Mouse (Mus musculus) fat pad, adult 2 months (tissue): Measurements from ENCODE around the gene Dusp3.

Experiments
- DNase-seq: peaks from one replicate; pipeline ENCODE4 v3.0.0-alpha.2; 2011; ENCODE audit warnings: low read depth, low spot score; ENCODE audit errors: extremely low read depth

Gene Dusp3

GRCm38 (mm10) chr11:101986913-101987312 lies at the start of gene Dusp3:
Gene Dusp3 (minus strand): TSS chr11:101987013.
- no peak for DNase-seq

DNA sequence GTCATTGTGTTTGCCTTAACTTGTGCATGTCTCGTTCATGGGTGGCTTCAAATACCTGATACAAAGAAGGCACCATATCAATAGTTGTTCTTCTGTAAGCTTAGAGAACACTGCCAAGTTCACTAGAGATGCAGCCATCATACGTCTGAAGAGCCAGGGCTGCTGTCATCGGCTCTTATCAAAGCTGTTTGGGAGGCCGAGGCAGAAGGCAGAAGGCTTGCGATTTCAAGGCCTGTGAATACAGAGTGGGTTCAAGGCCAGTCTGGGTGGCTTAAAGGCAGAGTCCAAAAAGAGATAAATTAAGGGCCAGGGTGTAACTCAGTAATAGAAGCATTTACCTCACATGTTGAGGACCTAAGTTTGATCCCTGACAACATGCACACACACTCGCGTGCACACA lies 49.5 kb upstream of the Dusp3 start:
- no peak for DNase-seq

DNA sequence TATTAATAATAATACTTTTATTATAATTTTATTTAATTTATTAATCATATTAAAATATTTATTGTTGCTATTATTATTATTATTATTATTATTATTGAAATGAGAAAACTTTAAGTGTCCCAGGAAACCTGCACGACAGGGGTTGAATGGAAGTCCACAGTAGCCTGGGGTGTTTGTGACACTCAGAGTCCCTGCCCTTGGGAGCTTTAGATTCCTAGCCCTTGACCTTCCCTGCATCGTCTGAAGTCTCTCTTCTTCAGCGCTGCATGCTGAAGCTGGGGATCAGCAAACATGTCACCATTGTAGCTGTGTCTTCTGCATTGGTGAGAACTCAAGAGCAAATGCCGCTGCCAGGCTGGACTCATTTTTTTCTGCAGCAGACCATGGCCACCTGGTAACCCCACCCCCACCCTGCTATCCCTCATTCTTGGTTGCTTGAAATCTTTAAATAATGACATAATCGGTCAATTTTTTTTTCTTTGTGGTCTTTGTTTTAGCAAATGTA lies 48.7 kb upstream of the Dusp3 start:
- DNase-seq: no peak

- no peak for DNase-seq
These were observed 48.1 kb upstream of the Dusp3 start for GRCm38 (mm10) chr11:102034887-102035286.

- no peak for DNase-seq
These were observed 46.3 kb upstream of the Dusp3 start for GRCm38 (mm10) chr11:102033055-102033591.

GRCm38 (mm10) chr11:102031149-102031548 lies 44.3 kb upstream of the Dusp3 start:
- DNase-seq: no peak

- no peak for DNase-seq
These were observed 43.2 kb upstream of the Dusp3 start for GRCm38 (mm10) chr11:102029966-102030365.

GRCm38 (mm10) chr11:102029304-102029703 lies 42.5 kb upstream of the Dusp3 start:
- DNase-seq: no peak

- DNase-seq: no peak
These were observed 41.4 kb upstream of the Dusp3 start, which contains the start of gene Mpp3 for GRCm38 (mm10) chr11:102028087-102028816. Gene Mpp3 (minus strand): TSS chr11:102028461.

- DNase-seq: no peak
These were observed 40.7 kb upstream of the Dusp3 start for GRCm38 (mm10) chr11:102027361-102028017.

DNA sequence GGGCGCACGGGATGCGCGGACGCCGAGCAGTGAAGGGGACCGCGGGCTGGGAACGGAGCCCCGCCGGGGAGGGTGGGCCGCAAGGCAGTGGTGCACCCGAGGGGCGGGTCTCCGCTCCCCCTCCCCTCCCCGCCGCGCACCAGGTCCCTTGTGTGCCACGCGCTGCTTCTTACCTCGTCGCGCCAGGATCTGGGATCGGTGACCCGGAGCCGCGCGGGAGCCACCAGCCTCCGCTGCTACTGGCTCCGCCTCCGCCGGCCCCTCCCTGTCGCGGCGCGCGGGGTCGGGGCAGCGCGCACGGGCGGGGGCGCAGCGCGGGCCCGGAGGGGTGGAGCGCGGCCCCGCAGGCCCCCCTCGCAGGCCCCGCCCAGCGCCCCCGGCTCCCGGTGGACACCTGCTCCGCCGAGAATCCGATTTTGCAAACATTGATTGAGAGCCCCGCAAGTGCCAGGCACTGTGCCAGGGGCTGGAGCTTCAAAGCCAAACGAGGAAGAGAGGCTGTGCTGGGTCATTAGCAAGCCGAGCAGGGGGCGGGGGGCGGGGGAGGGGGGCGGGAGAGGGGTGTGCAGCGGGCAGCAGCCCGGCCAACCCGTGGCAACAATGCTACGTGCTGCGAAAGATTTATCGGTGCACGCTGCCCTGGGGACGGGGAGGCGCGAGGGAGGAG lies 40.0 kb upstream of the Dusp3 start:
- DNase-seq: no peak

DNA sequence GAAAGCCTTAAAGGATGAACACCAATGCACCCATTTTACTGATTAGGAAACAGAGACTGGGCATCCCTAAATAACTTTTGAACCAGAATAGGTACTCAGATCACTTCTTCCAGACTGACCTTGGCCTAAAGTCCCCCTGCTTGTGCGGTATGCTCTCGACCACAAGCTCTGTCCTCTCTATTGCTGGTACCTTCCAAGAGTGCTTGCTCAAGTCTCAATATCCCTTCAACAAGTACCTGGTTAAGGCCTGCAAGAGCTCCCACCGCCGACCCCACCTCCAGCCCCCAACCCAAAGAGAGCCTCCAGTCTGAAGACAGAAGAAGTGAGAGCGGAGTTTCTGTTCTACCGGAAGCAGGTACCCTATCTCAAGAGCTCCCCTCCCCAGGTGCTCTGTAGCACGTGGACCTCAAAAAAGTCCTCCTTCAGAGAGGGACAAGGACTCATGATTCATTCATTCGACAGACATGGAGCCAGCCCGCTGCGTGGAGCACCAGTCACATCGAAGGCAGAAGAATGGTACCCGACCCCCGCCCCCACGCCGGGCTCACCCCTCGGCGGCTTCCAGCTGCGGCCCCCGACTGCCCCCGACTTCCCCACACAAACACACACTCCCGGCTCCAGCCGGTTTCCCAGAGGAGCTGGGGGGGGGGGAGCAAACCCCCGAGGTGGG lies 39.3 kb upstream of the Dusp3 start:
- no peak for DNase-seq

GRCm38 (mm10) chr11:102025354-102025753 lies 38.5 kb upstream of the Dusp3 start:
- DNase-seq: no peak

DNA sequence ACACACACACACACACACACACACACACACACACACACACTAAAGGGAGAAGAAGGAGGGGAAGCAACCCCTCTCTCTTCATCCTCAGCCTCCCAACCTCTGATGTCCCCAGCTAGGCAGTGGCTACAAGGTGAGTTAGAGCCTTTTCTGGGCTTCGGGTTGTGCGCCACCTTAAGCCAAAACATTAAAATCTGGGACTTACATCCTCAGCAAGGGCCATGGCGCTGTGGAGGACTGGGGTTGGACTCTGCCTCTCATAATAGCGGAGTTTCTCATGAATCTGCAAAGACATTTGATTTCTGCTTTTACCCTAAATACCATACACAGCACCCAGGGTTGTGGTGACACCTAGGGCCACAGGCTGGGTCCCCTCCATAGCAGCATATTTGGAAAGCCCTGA lies 38.1 kb upstream of the Dusp3 start:
- no peak for DNase-seq

DNA sequence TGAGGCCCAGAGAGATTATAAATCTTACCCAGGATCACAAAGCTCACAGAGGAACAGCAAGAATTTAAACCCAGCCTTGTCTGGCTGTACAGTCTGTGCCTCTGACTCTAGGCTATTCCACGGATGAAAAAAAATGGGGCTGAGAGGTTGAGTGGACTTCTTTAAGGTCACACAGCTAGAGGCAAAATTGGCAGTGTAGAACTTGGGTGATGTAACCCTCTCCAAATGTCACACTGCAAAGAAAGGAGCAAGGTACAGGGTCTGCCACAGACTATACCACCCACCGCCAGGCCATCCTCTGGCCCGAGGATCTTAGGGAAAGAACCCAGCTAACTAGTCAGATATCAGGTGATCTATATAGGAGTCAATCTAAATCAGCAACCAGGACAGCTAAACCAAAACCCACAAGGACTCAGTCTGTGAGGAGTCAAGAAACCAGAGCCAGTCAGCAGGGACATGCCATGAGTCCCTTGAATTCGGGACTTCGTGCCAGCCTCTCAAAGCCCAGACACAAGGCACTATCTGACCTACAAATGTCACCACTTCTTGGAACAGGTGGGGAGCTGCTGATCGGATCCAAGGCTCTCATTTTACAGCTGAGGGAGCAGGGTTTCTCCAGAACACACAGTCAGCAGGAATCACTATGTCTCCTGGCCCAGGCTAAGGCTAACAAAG lies 37.4 kb upstream of the Dusp3 start:
- DNase-seq: no peak

GRCm38 (mm10) chr11:102023406-102023805 lies 36.6 kb upstream of the Dusp3 start:
- DNase-seq: no peak

DNA sequence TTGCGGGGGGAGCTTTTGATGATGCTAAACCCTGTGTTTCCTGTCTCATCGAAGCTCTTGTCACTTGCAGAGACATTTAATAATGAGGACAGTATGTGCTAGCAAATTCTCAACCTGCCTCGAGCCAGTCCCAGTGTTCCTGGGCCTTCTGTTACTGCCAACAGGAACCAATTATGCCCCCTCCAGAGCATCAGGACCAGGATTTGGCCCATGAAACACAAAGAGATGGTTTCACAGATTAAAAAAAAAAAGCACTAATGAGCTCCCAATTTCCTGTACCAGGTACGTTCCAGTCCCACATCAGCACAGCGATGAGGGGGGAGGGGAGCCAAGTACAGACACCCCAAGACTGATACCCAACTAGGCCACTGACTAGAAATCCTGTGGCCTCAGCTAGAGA lies 34.4 kb upstream of the Dusp3 start:
- DNase-seq: no peak

- DNase-seq: no peak
These were observed 32.9 kb upstream of the Dusp3 start for GRCm38 (mm10) chr11:102019736-102020135.

DNA sequence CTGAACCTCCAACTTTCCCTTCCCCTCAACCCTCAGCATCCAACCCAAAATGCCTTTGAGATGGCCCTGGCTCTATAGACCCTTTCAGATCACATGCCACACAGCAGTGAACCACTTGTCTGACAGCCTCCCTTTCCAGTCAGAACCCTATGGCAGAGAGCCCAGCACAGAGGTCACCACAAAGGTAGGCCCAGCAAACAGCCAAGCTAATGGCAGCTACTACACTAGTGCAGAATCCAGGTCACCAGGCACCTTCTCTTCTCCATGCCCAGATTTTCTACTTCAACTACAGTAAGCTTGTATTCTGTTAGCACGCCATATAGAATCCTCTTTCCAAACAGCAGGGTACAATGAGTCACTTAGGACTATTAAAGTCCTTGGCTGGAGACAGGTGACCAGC lies 29.3 kb upstream of the Dusp3 start:
- no peak for DNase-seq

GRCm38 (mm10) chr11:102015472-102015871 lies 28.7 kb upstream of the Dusp3 start:
- no peak for DNase-seq
